Mouse (Mus musculus): ENCODE measurements around the gene Cga.

The Cga gene

GRCm38 (mm10) chr4:34893479-34893878 is at the start of gene Cga:
Cga (plus strand) TSS chr4:34893779.
- no peak for DNase-seq

- DNase-seq: no peak
These were observed 49.7 kb upstream of the Cga start for GRCm38 (mm10) chr4:34843839-34844238.

- DNase-seq: peak; percentile 64
These were observed 45.8 kb upstream of the Cga start for GRCm38 (mm10) chr4:34847679-34848309.

- DNase-seq: no peak
These were observed 43.4 kb upstream of the Cga start for GRCm38 (mm10) chr4:34850156-34850555.

GRCm38 (mm10) chr4:34852051-34852450 is 41.5 kb upstream of the Cga start:
- DNase-seq: no peak

GRCm38 (mm10) chr4:34855966-34856365 is 37.6 kb upstream of the Cga start:
- no peak for DNase-seq

GRCm38 (mm10) chr4:34858903-34859302 is 34.7 kb upstream of the Cga start:
- no peak for DNase-seq

- no peak for DNase-seq
These were observed 34.2 kb upstream of the Cga start for GRCm38 (mm10) chr4:34859416-34859815.

- no peak for DNase-seq
These were observed 32.1 kb upstream of the Cga start for GRCm38 (mm10) chr4:34861438-34861837.

GRCm38 (mm10) chr4:34869813-34870212 is 23.8 kb upstream of the Cga start:
- DNase-seq: no peak

GRCm38 (mm10) chr4:34872896-34873495 is 20.6 kb upstream of the Cga start:
- no peak for DNase-seq

- no peak for DNase-seq
These were observed 19.3 kb upstream of the Cga start for GRCm38 (mm10) chr4:34874234-34874633.

- DNase-seq: peak; percentile 24
These were observed 12.5 kb upstream of the Cga start for GRCm38 (mm10) chr4:34880921-34881650.

- DNase-seq: no peak
These were observed 11.7 kb upstream of the Cga start for GRCm38 (mm10) chr4:34881851-34882250.

- DNase-seq: peak; percentile 67
These were observed 11.2 kb upstream of the Cga start for GRCm38 (mm10) chr4:34882291-34882769.

- peak; percentile 92 for DNase-seq
These were observed 10.8 kb upstream of the Cga start, which contains the start of gene Zfp292 for GRCm38 (mm10) chr4:34882818-34883217. Zfp292 (minus strand) TSS chr4:34882960.

- no peak for DNase-seq
These were observed 10.1 kb upstream of the Cga start for GRCm38 (mm10) chr4:34883366-34884029.

GRCm38 (mm10) chr4:34885631-34886351 is 7.8 kb upstream of the Cga start:
- peak; percentile 19 for DNase-seq

- DNase-seq: peak; percentile 85
These were observed 7.0 kb upstream of the Cga start for GRCm38 (mm10) chr4:34886490-34887111.

- no peak for DNase-seq
These were observed 6.3 kb upstream of the Cga start for GRCm38 (mm10) chr4:34887295-34887694.

- DNase-seq: peak; percentile 45
These were observed 4.3 kb upstream of the Cga start for GRCm38 (mm10) chr4:34889101-34889811.

GRCm38 (mm10) chr4:34889812-34890185 is 3.8 kb upstream of the Cga start:
- DNase-seq: peak; percentile 39

Data from thymus, postnatal 4 days (tissue).